Mouse (Mus musculus) liver, embryonic 14.5 days (tissue): ENCODE measurements around the gene Ipcef1. TPM values are rescaled to one million over a fixed set of nuclear protein-coding genes. Genes with fewer than 3 reads are reported as not detected.

Source experiments
- ATAC-seq: fragments of 200-750 bp; cut with Nextera tagmentation; 2 replicates; pipeline ENCODE4 v1.8.0; 2017; ENCODE audit warnings: moderate number of reproducible peaks, mild to moderate bottlenecking, moderate library complexity; ENCODE audit not compliant: insufficient read depth
- DNase-seq, 3 experiments: peaks; one replicate each; pipeline ENCODE4 v3.0.0-alpha.2; 2012 to 2013; ENCODE audit warnings: low read depth in 3 of 3, low spot score in 3 of 3
- H3K27ac ChIP-seq: fragments of 300-500 bp; sonication (generic); 2 replicates; pipeline ENCODE4 v1.5.1; 2014; ENCODE audit warnings: moderate library complexity, mild to moderate bottlenecking, control low read depth, inconsistent platforms
- H3K27me3 ChIP-seq: fragments of 300-500 bp; sonication (generic); 2 replicates; pipeline ENCODE4 v1.6.1; 2014; ENCODE audit warnings: mild to moderate bottlenecking, low read length, moderate library complexity; ENCODE audit not compliant: control insufficient read depth, insufficient read depth
- H3K36me3 ChIP-seq: fragments of 300-500 bp; sonication (generic); replicated peaks from 2 replicates; pipeline ENCODE4 v1.6.1; 2014; ENCODE audit warnings: low read depth; ENCODE audit not compliant: control insufficient read depth, insufficient read depth
- H3K4me1 ChIP-seq, 2 experiments: fragments of 200-500 bp in 1 of 2; fragments of 300-500 bp in 1 of 2; sonication (generic) in 1 of 2; replicated peaks; 2 replicates each; pipeline ENCODE4 v1.6.1; 2012 to 2014; ENCODE audit warnings: antibody characterized with exemption in 1 of 2, inconsistent platforms in 1 of 2, low read length in 1 of 2; ENCODE audit not compliant: control insufficient read depth in 2 of 2, insufficient read depth in 2 of 2
- H3K4me2 ChIP-seq: fragments of 300-500 bp; sonication (generic); 2 replicates; pipeline ENCODE4 v1.6.1; 2014; ENCODE audit warnings: low read depth, mild to moderate bottlenecking, control low read depth, moderate library complexity
- H3K4me3 ChIP-seq, 2 experiments: fragments of 200-500 bp in 1 of 2; fragments of 300-500 bp in 1 of 2; sonication (generic) in 1 of 2; 2 replicates each; pipeline ENCODE4 v1.5.1; 2012 to 2014; ENCODE audit warnings: low read depth in 2 of 2, low read length in 2 of 2, mild to moderate bottlenecking in 2 of 2, control low read depth in 1 of 2, inconsistent platforms in 1 of 2, moderate library complexity in 1 of 2; ENCODE audit not compliant: insufficient read depth in 1 of 2
- H3K9ac ChIP-seq: fragments of 300-500 bp; sonication (generic); replicated peaks from 2 replicates; pipeline ENCODE4 v1.6.1; 2014; ENCODE audit warnings: mild to moderate bottlenecking, control low read depth, moderate library complexity
- H3K9me3 ChIP-seq: fragments of 300-500 bp; sonication (generic); 2 replicates; pipeline ENCODE4 v1.6.1; 2016; ENCODE audit warnings: low read length, mixed read lengths; ENCODE audit not compliant: control insufficient read depth
- CTCF ChIP-seq: IDR thresholded peaks from 2 replicates; pipeline ENCODE4 v1.5.1; 2016; ENCODE audit warnings: antibody characterized with exemption, low read depth, control low read depth
- EP300 ChIP-seq: IDR thresholded peaks from 2 replicates; pipeline ENCODE4 v1.6.1; 2016; ENCODE audit warnings: antibody characterized with exemption, low read depth
- WGBS: fragments of 180-500 bp; shearing (Covaris S2); extraction: QIAGEN DNeasy Blood & Tissue Kit; methylation state at CpG from one replicate; pipeline ENCODE4 v1.1.7; 2014; ENCODE audit not compliant: insufficient replicate concordance; 5-methylcytosine and 5-hydroxymethylcytosine counted together
- polyA plus RNA-seq, 2 experiments: library from polyadenylated mRNA; depleted of rRNA in 1 of 2; stranded (reverse) in 1 of 2; unstranded in 1 of 2; fragments of >200 nt; fragmentation: Nextera tagmentation in 1 of 2; extraction: Ambion mirVana in 1 of 2; gene quantifications; 2 replicates each; pipeline versions ENCODE4 v1.2.1 to v1.2.3; 2012 to 2014

The Ipcef1 gene
- polyA plus RNA-seq, 2 experiments, result 0.50 to 0.71 TPM

DNA sequence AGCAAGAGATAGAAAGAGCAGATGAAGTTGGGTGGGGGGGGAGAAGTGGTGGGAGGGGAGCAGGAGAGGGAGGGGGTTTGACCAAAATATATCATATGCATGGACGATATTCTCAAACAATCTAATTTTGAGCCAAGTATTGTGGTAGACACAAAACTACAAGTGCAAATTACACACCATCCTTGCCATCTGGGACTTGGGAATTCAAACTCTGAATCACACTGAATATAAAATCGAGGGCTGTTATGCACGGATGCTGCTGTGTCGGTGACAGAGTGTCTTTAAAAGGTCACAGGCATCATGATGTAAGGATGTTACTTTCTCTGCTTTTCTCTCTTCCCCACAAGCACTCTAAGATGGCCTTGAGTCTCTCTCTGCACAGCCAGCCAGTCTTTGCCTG lies 152.2 kb downstream of the Ipcef1 start:
- TF ChIP-seq CTCF (no peak), EP300 (no peak)
- no peak for DNase-seq
- Histone ChIP-seq H3K4me2 (no peak overlapping the region), H3K36me3 (no peaks in the 10 kb centered on the region), H3K9me3 (no peaks in the 10 kb centered on the region), H3K27me3 (no peaks in the 10 kb centered on the region), H3K27ac (no peak overlapping the region), H3K4me3 (no peak overlapping the region), H3K9ac (no peak overlapping the region), H3K4me1 (no peaks in the 10 kb centered on the region)
- no peak for ATAC-seq
- 54% methylated on average over 4 of the region's 4 CpGs for WGBS

DNA sequence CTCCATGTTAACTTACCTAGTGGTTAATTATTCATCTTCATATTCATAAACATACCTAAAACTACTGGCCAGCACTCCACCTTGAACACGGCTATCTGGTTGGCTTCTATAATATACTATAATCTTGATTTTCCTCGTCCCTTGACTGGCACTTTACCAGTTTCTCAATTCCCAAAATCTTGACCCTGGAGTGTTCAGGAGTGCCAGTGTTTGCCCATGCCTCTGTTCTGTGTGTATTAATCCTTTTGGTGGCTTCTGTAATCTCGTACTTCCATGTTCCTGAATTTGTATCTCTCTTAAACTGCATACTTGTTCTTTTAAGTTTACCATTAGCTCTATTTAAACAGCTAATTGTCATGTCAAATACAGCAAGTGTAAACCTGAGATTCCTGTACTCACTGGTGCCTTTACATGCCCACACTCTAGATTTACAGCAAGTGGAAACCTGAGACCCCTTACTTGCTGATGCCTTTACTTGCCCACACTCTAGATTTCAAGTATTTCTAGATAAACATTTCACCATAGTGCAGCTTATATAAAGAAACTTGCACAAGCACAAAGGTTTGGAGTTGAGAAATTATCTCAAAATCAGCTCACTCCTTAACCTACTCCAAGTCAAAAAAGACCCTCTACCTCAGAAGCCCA lies 155.5 kb downstream of the Ipcef1 start:
- Histone ChIP-seq H3K36me3 (no peaks in the 10 kb centered on the region), H3K4me3 (no peak overlapping the region), H3K27me3 (no peaks in the 10 kb centered on the region), H3K9me3 (no peaks in the 10 kb centered on the region), H3K4me1 (no peaks in the 10 kb centered on the region), H3K9ac (no peak overlapping the region), H3K27ac (no peak overlapping the region), H3K4me2 (no peak overlapping the region)
- TF ChIP-seq EP300 (no peak), CTCF (no peak)
- ATAC-seq (no peak), DNase-seq (no peak)
- 53% methylated on average over 3 of the region's 3 CpGs for WGBS

DNA sequence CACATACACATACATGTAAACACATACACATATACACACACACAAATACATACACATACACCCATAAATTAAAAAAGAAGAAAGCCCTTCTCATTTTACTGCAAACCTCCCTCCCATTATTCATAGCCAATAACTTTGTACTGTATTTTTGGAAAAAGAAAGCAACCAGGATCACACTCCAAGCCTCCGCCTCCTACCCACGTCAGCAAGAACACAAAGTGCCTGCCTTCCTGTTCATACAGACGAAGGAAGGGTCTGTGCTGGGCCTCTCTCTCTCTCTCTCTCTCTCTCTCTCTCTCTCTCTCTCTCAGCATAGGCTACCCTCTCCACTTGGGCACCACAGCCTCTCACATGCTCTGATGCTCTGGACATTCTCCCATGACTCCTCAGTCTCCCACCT lies 156.5 kb downstream of the Ipcef1 start:
- ATAC-seq, result no peak
- H3K27me3 ChIP-seq, result no peaks in the 10 kb centered on the region
- no peak overlapping the region for H3K27ac ChIP-seq
- no peaks in the 10 kb centered on the region for H3K4me1 ChIP-seq
- TF ChIP-seq EP300, result no peak
- no peak for TF ChIP-seq CTCF
- no peaks in the 10 kb centered on the region for H3K9me3 ChIP-seq
- 57% methylated on average over 3 of the region's 3 CpGs for WGBS
- H3K4me3 ChIP-seq, result no peak overlapping the region
- DNase-seq, result no peak
- no peaks in the 10 kb centered on the region for H3K36me3 ChIP-seq
- no peak overlapping the region for H3K4me2 ChIP-seq
- H3K9ac ChIP-seq, result no peak overlapping the region

- Histone ChIP-seq H3K4me1 (no peaks in the 10 kb centered on the region), H3K27ac (no peak overlapping the region), H3K27me3 (no peaks in the 10 kb centered on the region), H3K9ac (no peak overlapping the region), H3K9me3 (no peaks in the 10 kb centered on the region), H3K36me3 (no peaks in the 10 kb centered on the region), H3K4me3 (no peak overlapping the region), H3K4me2 (no peak overlapping the region)
- TF ChIP-seq EP300, result no peak
- no peak for TF ChIP-seq CTCF
- ATAC-seq (peak; percentile 35), DNase-seq (no peak)
- WGBS, result 56% methylated on average over 5 of the region's 5 CpGs
Measured at GRCm38 (mm10) chr10:6890348-6891009, 161.8 kb downstream of the Ipcef1 start.

GRCm38 (mm10) chr10:6889640-6890245 lies 162.5 kb downstream of the Ipcef1 start:
- no peaks in the 10 kb centered on the region for H3K36me3 ChIP-seq
- no peaks in the 10 kb centered on the region for H3K27me3 ChIP-seq
- no peak overlapping the region for H3K9ac ChIP-seq
- no peak overlapping the region for H3K4me3 ChIP-seq
- DNase-seq, result no peak
- no peaks in the 10 kb centered on the region for H3K4me1 ChIP-seq
- 45% methylated on average over 5 of the region's 5 CpGs for WGBS
- ATAC-seq, result peak; percentile 35; the same call in 1 of the 2 replicates
- no peak overlapping the region for H3K27ac ChIP-seq
- TF ChIP-seq CTCF (no peak), EP300 (no peak)
- no peaks in the 10 kb centered on the region for H3K9me3 ChIP-seq
- no peak overlapping the region for H3K4me2 ChIP-seq
